Mouse (Mus musculus): ENCODE results near the gene Tspear. TPM values are rescaled to one million over a fixed set of nuclear protein-coding genes. Genes with fewer than 3 reads are reported as not detected.

Tspear gene
- polyA plus RNA-seq, 1 experiment from 2014 or later, result 0.67 TPM

- no peak for ATAC-seq
- no peak overlapping the region for H3K4me2 ChIP-seq (replicated peaks)
- 87% methylated on average over 4 of the region's 4 CpGs for WGBS
- H3K9me3 ChIP-seq, result no peaks in the 10 kb centered on the region
- no peaks in the 10 kb centered on the region for H3K36me3 ChIP-seq
- H3K4me3 ChIP-seq (replicated peaks), result no peak overlapping the region
- no peak overlapping the region for H3K9ac ChIP-seq (replicated peaks)
- H3K27ac ChIP-seq, result no peak overlapping the region
- no peaks in the 10 kb centered on the region for H3K4me1 ChIP-seq (replicated peaks)
- no peaks in the 10 kb centered on the region for H3K27me3 ChIP-seq
Observed at GRCm38 (mm10) chr10:77922681-77923080, 236.3 kb downstream of the Tspear start.

- Histone ChIP-seq H3K36me3 (no peaks in the 10 kb centered on the region), H3K27ac (no peak overlapping the region), H3K9ac (replicated peaks) (no peak overlapping the region), H3K4me2 (replicated peaks) (no peak overlapping the region), H3K4me3 (replicated peaks) (no peak overlapping the region), H3K4me1 (replicated peaks) (no peaks in the 10 kb centered on the region), H3K27me3 (no peaks in the 10 kb centered on the region), H3K9me3 (no peaks in the 10 kb centered on the region)
- ATAC-seq, result no peak
- 47% methylated on average over 7 of the region's 7 CpGs for WGBS
Observed at GRCm38 (mm10) chr10:77926140-77926539, 239.8 kb downstream of the Tspear start.

- no peak overlapping the region for H3K4me2 ChIP-seq (replicated peaks)
- H3K9me3 ChIP-seq, result no peaks in the 10 kb centered on the region
- WGBS, result 89% methylated on average over 10 of the region's 10 CpGs
- H3K27ac ChIP-seq, result no peak overlapping the region
- H3K4me1 ChIP-seq (replicated peaks), result no peaks in the 10 kb centered on the region
- H3K4me3 ChIP-seq (replicated peaks), result no peak overlapping the region
- no peak for ATAC-seq
- H3K27me3 ChIP-seq, result no peaks in the 10 kb centered on the region
- H3K36me3 ChIP-seq, result no peaks in the 10 kb centered on the region
- H3K9ac ChIP-seq (replicated peaks), result no peak overlapping the region
Observed at GRCm38 (mm10) chr10:77927375-77927774, 241.0 kb downstream of the Tspear start.

MicroRNA genes within 50 kb of the gene (microRNA counts, 519-probe panel; counts per million panel counts)
- 110 counts per million, percentile 56 among the panel's probes with 10 or more counts for microRNA mmu-miR-1930

Small RNA genes lying within 50 kb of the gene (microRNA-seq; reads per million reads assigned to microRNA genes)
- 17.1 reads per million, percentile 33 among the genes with 10 or more reads in this experiment for gene Mir1930

Other genes starting within 250 kb of the Tspear start
- 38.5 and 41.6 TPM in 2 replicates for gene Fam207a, start 170.8 kb upstream of the Tspear start, polyA plus RNA-seq (2015; fragmentation: Nextera tagmentation; extraction: Ambion mirVana)
- 0.61 and 0.87 TPM in 2 replicates for gene Itgb2, start 156.3 kb upstream of the Tspear start, polyA plus RNA-seq (2015; fragmentation: Nextera tagmentation; extraction: Ambion mirVana)
- gene Pttg1ip, start 104.8 kb upstream of the Tspear start, polyA plus RNA-seq (2015; fragmentation: Nextera tagmentation; extraction: Ambion mirVana), result 57.5 and 59.0 TPM in 2 replicates
- 302 and 320 TPM in 2 replicates for gene Sumo3, start 80.5 kb upstream of the Tspear start, polyA plus RNA-seq (2015; fragmentation: Nextera tagmentation; extraction: Ambion mirVana)
- 2.5 TPM in 1 of 2 replicates, not detected in the other for gene Gm49325, start 80.4 kb upstream of the Tspear start, polyA plus RNA-seq (2015; fragmentation: Nextera tagmentation; extraction: Ambion mirVana)
- 89.8 and 95.5 TPM in 2 replicates for gene Ube2g2, start 64.3 kb upstream of the Tspear start, polyA plus RNA-seq (2015; fragmentation: Nextera tagmentation; extraction: Ambion mirVana)
- not detected in 2 replicates for gene Gm19402, start 4.2 kb downstream of the Tspear start, polyA plus RNA-seq (2015; fragmentation: Nextera tagmentation; extraction: Ambion mirVana)
- gene Gm9508, start 10.7 kb downstream of the Tspear start, polyA plus RNA-seq (2015; fragmentation: Nextera tagmentation; extraction: Ambion mirVana), result not detected in 2 replicates
- gene Gm10272, start 20.1 kb downstream of the Tspear start, polyA plus RNA-seq (2015; fragmentation: Nextera tagmentation; extraction: Ambion mirVana), result not detected in 2 replicates
- gene Gm10024, start 24.9 kb downstream of the Tspear start, polyA plus RNA-seq (2015; fragmentation: Nextera tagmentation; extraction: Ambion mirVana), result not detected in 2 replicates
- not detected in 2 replicates for gene Gm10142, start 29.2 kb downstream of the Tspear start, polyA plus RNA-seq (2015; fragmentation: Nextera tagmentation; extraction: Ambion mirVana)
- gene Krtap12-1, start 34.0 kb downstream of the Tspear start, polyA plus RNA-seq (2015; fragmentation: Nextera tagmentation; extraction: Ambion mirVana), result not detected in 2 replicates
- not detected in 2 replicates for gene Gm10100, start 39.9 kb downstream of the Tspear start, polyA plus RNA-seq (2015; fragmentation: Nextera tagmentation; extraction: Ambion mirVana)
- not detected in 2 replicates for gene Gm18596, start 56.1 kb downstream of the Tspear start, polyA plus RNA-seq (2015; fragmentation: Nextera tagmentation; extraction: Ambion mirVana)
- gene Gm9736, start 64.8 kb downstream of the Tspear start, polyA plus RNA-seq (2015; fragmentation: Nextera tagmentation; extraction: Ambion mirVana), result not detected in 2 replicates
- gene Gm3233, start 73.1 kb downstream of the Tspear start, polyA plus RNA-seq (2015; fragmentation: Nextera tagmentation; extraction: Ambion mirVana), result not detected in 2 replicates
- gene Gm3238, start 84.8 kb downstream of the Tspear start, polyA plus RNA-seq (2015; fragmentation: Nextera tagmentation; extraction: Ambion mirVana), result not detected in 2 replicates
- gene Gm7138, start 90.4 kb downstream of the Tspear start, polyA plus RNA-seq (2015; fragmentation: Nextera tagmentation; extraction: Ambion mirVana), result not detected in 2 replicates
- gene Gm3250, start 96.0 kb downstream of the Tspear start, polyA plus RNA-seq (2015; fragmentation: Nextera tagmentation; extraction: Ambion mirVana), result not detected in 2 replicates
- not detected in 2 replicates for gene Gm7137, start 101.6 kb downstream of the Tspear start, polyA plus RNA-seq (2015; fragmentation: Nextera tagmentation; extraction: Ambion mirVana)
- gene Gm9639, start 108.5 kb downstream of the Tspear start, polyA plus RNA-seq (2015; fragmentation: Nextera tagmentation; extraction: Ambion mirVana), result not detected in 2 replicates
- not detected in 2 replicates for gene Gm19668, start 112.6 kb downstream of the Tspear start, polyA plus RNA-seq (2015; fragmentation: Nextera tagmentation; extraction: Ambion mirVana)
- not detected in 2 replicates for gene Gm9507, start 125.3 kb downstream of the Tspear start, polyA plus RNA-seq (2015; fragmentation: Nextera tagmentation; extraction: Ambion mirVana)
- not detected in 2 replicates for gene Gm2696, start 128.1 kb downstream of the Tspear start, polyA plus RNA-seq (2015; fragmentation: Nextera tagmentation; extraction: Ambion mirVana)
- not detected in 2 replicates for gene Krtap10-4, start 140.5 kb downstream of the Tspear start, polyA plus RNA-seq (2015; fragmentation: Nextera tagmentation; extraction: Ambion mirVana)
- not detected in 2 replicates for gene Krtap10-10, start 149.4 kb downstream of the Tspear start, polyA plus RNA-seq (2015; fragmentation: Nextera tagmentation; extraction: Ambion mirVana)
- gene Gm36176, start 160.2 kb downstream of the Tspear start, polyA plus RNA-seq (2015; fragmentation: Nextera tagmentation; extraction: Ambion mirVana), result not detected in 2 replicates
- gene Gm10318, start 166.3 kb downstream of the Tspear start, polyA plus RNA-seq (2015; fragmentation: Nextera tagmentation; extraction: Ambion mirVana), result not detected in 2 replicates
- gene Gm3285, start 175.4 kb downstream of the Tspear start, polyA plus RNA-seq (2015; fragmentation: Nextera tagmentation; extraction: Ambion mirVana), result not detected in 2 replicates
- gene Lrrc3, start 216.0 kb downstream of the Tspear start, polyA plus RNA-seq (2015; fragmentation: Nextera tagmentation; extraction: Ambion mirVana), result 9.8 and 10.3 TPM in 2 replicates

Measured in midbrain, embryonic 13.5 days (tissue).